Mouse (Mus musculus): Measurements from ENCODE around the gene Rrp12. TPM values are rescaled to one million over a fixed set of nuclear protein-coding genes. Genes with fewer than 3 reads are reported as not detected.
"Not testable (repeated sequence)": the region's sequence is repeated elsewhere in the genome, so short reads cannot be mapped to it uniquely, and the experiment has no call there.

The Rrp12 gene
- polyA plus RNA-seq, 1 experiment from 2014 or later, result 19.6 TPM

GRCm38 (mm10) chr19:41900495-41901090 is 4.6 kb upstream of the Rrp12 start:
- Histone ChIP-seq H3K9ac (no peak overlapping the region), H3K4me2 (replicated peaks) (no peak overlapping the region), H3K4me1 (peaks cover 3% of the 10 kb centered on the region; the same call in 1 of the 2 replicates), H3K27me3 (replicated peaks) (no peaks in the 10 kb centered on the region), H3K4me3 (no peak overlapping the region), H3K27ac (no peak overlapping the region), H3K9me3 (no peaks in the 10 kb centered on the region), H3K36me3 (no peaks in the 10 kb centered on the region)
- ATAC-seq (ENCODE audit: low FRiP score, low read depth), result no peak
- 84% methylated on average over 8 of the region's 8 CpGs for WGBS

- no peak overlapping the region for H3K27ac ChIP-seq
- H3K4me1 ChIP-seq, result peaks cover 11% of the 10 kb centered on the region
- H3K4me3 ChIP-seq, result no peak overlapping the region
- no peaks in the 10 kb centered on the region for H3K27me3 ChIP-seq (replicated peaks)
- no peaks in the 10 kb centered on the region for H3K9me3 ChIP-seq
- no peak overlapping the region for H3K9ac ChIP-seq
- no peak overlapping the region for H3K4me2 ChIP-seq (replicated peaks)
- no peak for ATAC-seq (ENCODE audit: low FRiP score, low read depth)
- no peaks in the 10 kb centered on the region for H3K36me3 ChIP-seq
- 48% methylated on average over 4 of the region's 4 CpGs for WGBS
These were observed 2.9 kb upstream of the Rrp12 start for GRCm38 (mm10) chr19:41898860-41899259.

- peaks cover 11% of the 10 kb centered on the region for H3K4me1 ChIP-seq
- WGBS, result 18% methylated on average over 18 of the region's 18 CpGs
- H3K4me3 ChIP-seq, result peak overlapping the region; percentile 74
- no peak overlapping the region for H3K27ac ChIP-seq
- H3K4me2 ChIP-seq (replicated peaks), result peak overlapping the region; percentile 91
- ATAC-seq (ENCODE audit: low FRiP score, low read depth), result peak; percentile 31; the same call in 1 of the 2 replicates
- H3K9ac ChIP-seq, result peak overlapping the region; percentile 17; the same call in 1 of the 2 replicates
- H3K9me3 ChIP-seq, result no peaks in the 10 kb centered on the region
- H3K36me3 ChIP-seq, result no peaks in the 10 kb centered on the region
- no peaks in the 10 kb centered on the region for H3K27me3 ChIP-seq (replicated peaks)
These were observed 342 bp upstream of the Rrp12 start for GRCm38 (mm10) chr19:41896319-41896711.

- Histone ChIP-seq H3K36me3 (peaks cover 11% of the 10 kb centered on the region), H3K9me3 (no peaks in the 10 kb centered on the region), H3K27ac (no peak overlapping the region), H3K4me1 (peaks cover 11% of the 10 kb centered on the region), H3K4me2 (replicated peaks) (peak overlapping the region; percentile 91), H3K9ac (no peak overlapping the region), H3K4me3 (peak overlapping the region; percentile 74), H3K27me3 (replicated peaks) (no peaks in the 10 kb centered on the region)
- 57% methylated on average over 7 of the region's 7 CpGs for WGBS
- no peak for ATAC-seq (ENCODE audit: low FRiP score, low read depth)
These were observed 1.0 kb downstream of the Rrp12 start for GRCm38 (mm10) chr19:41894959-41895358.

GRCm38 (mm10) chr19:41888191-41888590 is 7.8 kb downstream of the Rrp12 start:
- Histone ChIP-seq H3K4me2 (replicated peaks) (no peak overlapping the region), H3K9me3 (no peaks in the 10 kb centered on the region), H3K9ac (no peak overlapping the region), H3K27ac (no peak overlapping the region), H3K27me3 (replicated peaks) (no peaks in the 10 kb centered on the region), H3K36me3 (peaks cover 71% of the 10 kb centered on the region), H3K4me3 (no peak overlapping the region), H3K4me1 (no peaks in the 10 kb centered on the region)
- no peak for ATAC-seq (ENCODE audit: low FRiP score, low read depth)

GRCm38 (mm10) chr19:41883882-41884281 is 12.1 kb downstream of the Rrp12 start:
- ATAC-seq (ENCODE audit: low FRiP score, low read depth), result no peak
- Histone ChIP-seq H3K4me1 (no peaks in the 10 kb centered on the region), H3K4me2 (replicated peaks) (no peak overlapping the region), H3K4me3 (no peak overlapping the region), H3K27ac (no peak overlapping the region), H3K9me3 (no peaks in the 10 kb centered on the region), H3K9ac (no peak overlapping the region), H3K27me3 (replicated peaks) (no peaks in the 10 kb centered on the region), H3K36me3 (peaks cover 78% of the 10 kb centered on the region)
- 93% methylated on average over 9 of the region's 9 CpGs for WGBS

- Histone ChIP-seq H3K9me3 (no peaks in the 10 kb centered on the region), H3K4me1 (no peaks in the 10 kb centered on the region), H3K4me3 (no peak overlapping the region), H3K36me3 (peaks cover 70% of the 10 kb centered on the region), H3K27me3 (replicated peaks) (no peaks in the 10 kb centered on the region), H3K27ac (no peak overlapping the region), H3K9ac (no peak overlapping the region), H3K4me2 (replicated peaks) (no peak overlapping the region)
- WGBS, result 94% methylated on average over 4 of the region's 4 CpGs
- no peak for ATAC-seq (ENCODE audit: low FRiP score, low read depth)
These were observed 14.1 kb downstream of the Rrp12 start for GRCm38 (mm10) chr19:41881842-41882241.

GRCm38 (mm10) chr19:41874356-41874755 is 21.6 kb downstream of the Rrp12 start:
- H3K9me3 ChIP-seq, result no peaks in the 10 kb centered on the region
- no peak for ATAC-seq (ENCODE audit: low FRiP score, low read depth)

GRCm38 (mm10) chr19:41872285-41872684 is 23.7 kb downstream of the Rrp12 start:
- Histone ChIP-seq H3K4me1 (no peaks in the 10 kb centered on the region), H3K4me3 (no peak overlapping the region), H3K27me3 (replicated peaks) (no peaks in the 10 kb centered on the region), H3K9ac (no peak overlapping the region), H3K27ac (no peak overlapping the region), H3K9me3 (no peaks in the 10 kb centered on the region), H3K4me2 (replicated peaks) (no peak overlapping the region), H3K36me3 (peaks cover 79% of the 10 kb centered on the region)
- 95% methylated on average over 2 of the region's 2 CpGs for WGBS
- ATAC-seq (ENCODE audit: low FRiP score, low read depth), result no peak

More at GRCm38 (mm10) chr19:41874356-41874755, 21.6 kb downstream of the Rrp12 start:
- Histone ChIP-seq H3K27ac (no peak overlapping the region), H3K4me2 (replicated peaks) (no peak overlapping the region), H3K4me1 (no peaks in the 10 kb centered on the region), H3K4me3 (no peak overlapping the region), H3K36me3 (peaks cover 71% of the 10 kb centered on the region), H3K9ac (no peak overlapping the region), H3K27me3 (replicated peaks) (no peaks in the 10 kb centered on the region)
- WGBS, result 94% methylated on average over 14 of the region's 14 CpGs

GRCm38 (mm10) chr19:41869946-41870345 is 26.0 kb downstream of the Rrp12 start:
- not testable (repeated sequence) for H3K4me2 ChIP-seq (replicated peaks); H3K9me3 ChIP-seq; H3K27ac ChIP-seq; H3K4me3 ChIP-seq; H3K9ac ChIP-seq; ATAC-seq (ENCODE audit: low FRiP score, low read depth); H3K27me3 ChIP-seq (replicated peaks); H3K4me1 ChIP-seq
- peaks cover 79% of the 10 kb centered on the region for H3K36me3 ChIP-seq
- 91% methylated on average over 5 of the region's 5 CpGs for WGBS

GRCm38 (mm10) chr19:41869296-41869695 is 26.7 kb downstream of the Rrp12 start:
- no peak for ATAC-seq (ENCODE audit: low FRiP score, low read depth)
- Histone ChIP-seq H3K4me3 (no peak overlapping the region), H3K36me3 (peaks cover 76% of the 10 kb centered on the region), H3K9me3 (no peaks in the 10 kb centered on the region), H3K9ac (no peak overlapping the region), H3K27ac (no peak overlapping the region), H3K4me1 (no peaks in the 10 kb centered on the region), H3K4me2 (replicated peaks) (no peak overlapping the region), H3K27me3 (replicated peaks) (no peaks in the 10 kb centered on the region)
- 93% methylated on average over 5 of the region's 5 CpGs for WGBS

- no peak overlapping the region for H3K9ac ChIP-seq
- no peak for ATAC-seq (ENCODE audit: low FRiP score, low read depth)
- H3K4me2 ChIP-seq (replicated peaks), result no peak overlapping the region
- H3K27me3 ChIP-seq (replicated peaks), result no peaks in the 10 kb centered on the region
- H3K9me3 ChIP-seq, result no peaks in the 10 kb centered on the region
- peaks cover 79% of the 10 kb centered on the region for H3K36me3 ChIP-seq
- H3K4me3 ChIP-seq, result no peak overlapping the region
- no peak overlapping the region for H3K27ac ChIP-seq
- 91% methylated on average over 8 of the region's 8 CpGs for WGBS
- no peaks in the 10 kb centered on the region for H3K4me1 ChIP-seq
These were observed 29.3 kb downstream of the Rrp12 start for GRCm38 (mm10) chr19:41866707-41867106.

GRCm38 (mm10) chr19:41857816-41858310 is 38.1 kb downstream of the Rrp12 start:
- H3K4me1 ChIP-seq, result no peaks in the 10 kb centered on the region
- WGBS, result 84% methylated on average over 3 of the region's 3 CpGs
- ATAC-seq (ENCODE audit: low FRiP score, low read depth), result no peak

More at GRCm38 (mm10) chr19:41857816-41858310, 38.1 kb downstream of the Rrp12 start:
- Histone ChIP-seq H3K36me3 (peaks cover 14% of the 10 kb centered on the region), H3K27me3 (replicated peaks) (no peaks in the 10 kb centered on the region), H3K9me3 (no peaks in the 10 kb centered on the region), H3K4me3 (no peak overlapping the region), H3K27ac (no peak overlapping the region), H3K9ac (no peak overlapping the region), H3K4me2 (replicated peaks) (no peak overlapping the region)

Data from neural tube, embryonic 12.5 days (tissue).